Mouse (Mus musculus) limb, embryonic 13.5 days (tissue): ENCODE data around the gene Katna1. TPM values are rescaled to one million over a fixed set of nuclear protein-coding genes. Genes with fewer than 3 reads are reported as not detected.
A peak's percentile ranks its signal among the peaks of the same experiment; 100 is the strongest.

Experiments
- ATAC-seq: fragments of 200-750 bp; cut with Nextera tagmentation; 2 replicates; pipeline ENCODE4 v1.8.0; 2017; ENCODE audit warnings: low read depth, moderate number of reproducible peaks, moderate TSS enrichment; ENCODE audit not compliant: low FRiP score
- H3K27ac ChIP-seq: fragments of 300-500 bp; sonication (generic); 2 replicates; pipeline ENCODE4 v1.5.1; 2015; ENCODE audit warnings: inconsistent platforms, mild to moderate bottlenecking, moderate library complexity
- H3K27me3 ChIP-seq: fragments of 300-500 bp; sonication (generic); 2 replicates; pipeline ENCODE4 v1.6.1; 2015; ENCODE audit warnings: mild to moderate bottlenecking, inconsistent platforms
- H3K36me3 ChIP-seq: fragments of 300-500 bp; sonication (generic); 2 replicates; pipeline ENCODE4 v1.6.1; 2015; ENCODE audit warnings: inconsistent platforms, mild to moderate bottlenecking, moderate library complexity
- H3K4me1 ChIP-seq: fragments of 300-500 bp; sonication (generic); 2 replicates; pipeline ENCODE4 v1.6.1; 2015; ENCODE audit warnings: inconsistent platforms
- H3K4me2 ChIP-seq: fragments of 300-500 bp; sonication (generic); replicated peaks from 2 replicates; pipeline ENCODE4 v1.6.1; 2015; ENCODE audit warnings: inconsistent platforms, mild to moderate bottlenecking, moderate library complexity
- H3K4me3 ChIP-seq: fragments of 300-500 bp; sonication (generic); 2 replicates; pipeline ENCODE4 v1.5.1; 2015; ENCODE audit warnings: moderate library complexity, mild to moderate bottlenecking, inconsistent platforms
- H3K9ac ChIP-seq: fragments of 300-500 bp; sonication (generic); 2 replicates; pipeline ENCODE4 v1.6.1; 2015; ENCODE audit warnings: mild to moderate bottlenecking, inconsistent platforms
- H3K9me3 ChIP-seq: fragments of 300-500 bp; sonication (generic); 2 replicates; pipeline ENCODE4 v1.6.1; 2016; ENCODE audit warnings: inconsistent platforms
- WGBS: fragments of 180-500 bp; shearing (Covaris S2); methylation state at CpG from one replicate; pipeline ENCODE4 v1.1.7; 2015; 5-methylcytosine and 5-hydroxymethylcytosine counted together
- polyA plus RNA-seq: library from polyadenylated mRNA; unstranded; fragments of >200 nt; fragmentation: Nextera tagmentation; extraction: Ambion mirVana; gene quantifications from 2 replicates; pipeline ENCODE4 v1.2.1, GENCODE M21; 2015

The Katna1 gene
- 59.9 and 62.3 TPM in 2 replicates for polyA plus RNA-seq

GRCm38 (mm10) chr10:7725751-7726500 is at the start of gene Katna1:
Katna1 (plus strand) TSS chr10:7726000.
- Histone ChIP-seq H3K36me3 (no peaks in the 10 kb centered on the region), H3K4me2 (peak within 1 kb of the TSS; percentile 84), H3K9ac (peak within 1 kb of the TSS; percentile 86), H3K9me3 (no peaks in the 10 kb centered on the region), H3K27me3 (no peaks in the 10 kb centered on the region), H3K27ac (peak within 1 kb of the TSS; percentile 76; the same call in 1 of the 2 replicates), H3K4me1 (peaks cover 7% of the 10 kb centered on the region), H3K4me3 (peak within 1 kb of the TSS; percentile 81)
- 0% methylated on average over 44 of the region's 49 CpGs for WGBS
- peak; percentile 99 for ATAC-seq

DNA sequence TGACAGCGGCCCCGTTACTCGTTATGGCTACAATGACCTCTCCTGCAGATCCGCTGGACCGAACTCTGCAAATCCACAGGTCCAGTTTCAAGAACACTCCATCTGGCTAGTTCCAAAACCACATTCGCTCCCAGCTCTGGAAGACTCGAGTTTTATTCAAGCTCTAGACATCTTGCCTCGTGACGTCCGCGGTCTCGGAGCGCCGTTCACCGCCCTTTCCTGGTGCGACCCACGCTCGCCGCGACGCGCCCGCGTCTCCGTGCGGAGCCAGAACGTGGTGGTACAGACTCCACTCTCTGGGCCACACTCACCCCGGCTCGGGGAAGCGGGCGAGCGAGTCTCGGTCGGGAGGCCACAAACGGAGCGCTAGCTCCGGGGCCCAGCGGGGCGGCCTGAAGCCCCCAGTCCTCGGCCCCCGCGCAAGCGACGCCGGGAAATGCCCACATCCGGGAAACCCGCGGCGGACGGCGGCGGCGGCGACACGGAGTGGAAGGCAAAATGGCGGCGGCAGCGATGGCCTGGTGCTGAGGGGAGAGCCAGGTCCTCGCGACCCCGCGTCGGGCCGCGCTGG is 45.0 kb upstream of the Katna1 start, which contains the start of the genes Pcmt1 and Lats1:
Pcmt1 (minus strand) TSS at position 406 of the 571 bp plus-strand sequence.
Lats1 (plus strand) TSS at position 484 of the 571 bp plus-strand sequence.
- H3K27me3 ChIP-seq: no peaks in the 10 kb centered on the region
- peak within 1 kb of the TSS; percentile 98 for H3K9ac ChIP-seq
- under 1% methylated on average over 51 of the region's 65 CpGs for WGBS
- H3K4me3 ChIP-seq: peak within 1 kb of the TSS; percentile 97
- H3K36me3 ChIP-seq: peaks cover 36% of the 10 kb centered on the region
- H3K4me2 ChIP-seq: peak within 1 kb of the TSS; percentile 81
- peak; percentile 87 for ATAC-seq
- H3K27ac ChIP-seq: peak within 1 kb of the TSS; percentile 98
- peaks cover 36% of the 10 kb centered on the region for H3K4me1 ChIP-seq
- no peaks in the 10 kb centered on the region for H3K9me3 ChIP-seq

DNA sequence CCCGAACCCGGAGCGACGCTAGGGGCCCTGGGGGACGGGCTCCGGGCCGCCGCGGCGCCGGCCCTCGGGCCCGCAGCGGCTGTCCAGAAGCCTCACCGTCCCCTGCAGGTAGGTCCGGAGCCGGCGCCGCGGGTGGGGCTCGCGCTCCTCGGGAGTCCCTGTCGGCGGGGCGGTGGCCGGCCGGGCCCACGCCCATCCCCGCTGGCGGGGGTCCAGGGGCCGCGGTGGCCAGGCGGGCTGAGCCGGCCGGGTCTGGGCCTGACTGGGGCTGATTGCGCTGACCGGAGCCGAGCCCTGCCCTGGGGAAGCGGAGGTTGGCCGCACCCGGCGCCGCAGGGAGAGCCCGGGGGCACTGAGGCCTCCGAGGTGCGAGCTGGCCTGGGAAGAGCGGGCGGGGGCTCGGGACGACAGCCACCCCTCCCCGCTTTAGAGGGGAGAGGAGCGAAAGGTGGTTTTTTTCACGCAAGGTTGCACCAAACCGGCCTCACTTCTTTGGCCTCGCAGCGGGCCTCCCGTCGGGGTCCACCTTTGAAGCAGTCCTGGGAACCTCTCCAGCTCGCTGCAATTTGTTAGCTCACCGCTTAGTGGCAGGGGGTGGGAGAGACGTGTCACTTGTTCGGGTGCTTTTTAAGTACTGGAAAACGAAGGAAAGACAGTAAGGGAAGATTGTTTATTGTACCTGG is 44.3 kb upstream of the Katna1 start:
- H3K4me1 ChIP-seq: peaks cover 36% of the 10 kb centered on the region
- peak overlapping the region; percentile 98 for H3K9ac ChIP-seq
- whole genome bisulfite sequencing: under 1% methylated on average over 57 of the region's 64 CpGs
- peak overlapping the region; percentile 97 for H3K4me3 ChIP-seq
- no peaks in the 10 kb centered on the region for H3K27me3 ChIP-seq
- peak; percentile 84 for ATAC-seq
- H3K36me3 ChIP-seq: peaks cover 32% of the 10 kb centered on the region
- peak overlapping the region; percentile 81 for H3K4me2 ChIP-seq
- no peaks in the 10 kb centered on the region for H3K9me3 ChIP-seq
- peak overlapping the region; percentile 98 for H3K27ac ChIP-seq

DNA sequence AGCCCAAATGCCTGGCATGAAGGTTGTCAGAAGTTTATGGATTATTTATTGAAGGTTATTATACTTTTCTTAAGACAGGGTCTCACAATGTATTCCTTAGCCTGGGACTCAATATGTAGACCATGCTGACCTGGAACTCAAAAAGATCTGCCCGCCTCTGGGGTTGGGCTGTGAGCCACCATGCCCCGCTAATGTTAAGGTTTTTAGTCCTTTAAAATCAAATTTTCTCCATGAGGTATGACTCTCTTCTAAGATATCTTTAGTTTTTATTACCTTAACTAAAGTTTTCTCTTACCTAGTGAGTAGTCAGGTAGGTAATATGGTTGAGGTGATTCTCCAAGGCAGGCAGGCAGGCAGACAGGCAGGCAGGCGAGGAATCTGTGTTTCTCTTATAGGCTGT is 43.6 kb upstream of the Katna1 start:
- Histone ChIP-seq H3K9me3 (no peaks in the 10 kb centered on the region), H3K27ac (no peak overlapping the region)
- WGBS: 61% methylated on average over 3 of the region's 3 CpGs

GRCm38 (mm10) chr10:7686902-7687301 is 38.9 kb upstream of the Katna1 start:
- Histone ChIP-seq H3K9me3 (no peaks in the 10 kb centered on the region), H3K4me2 (no peak overlapping the region), H3K27ac (no peak overlapping the region), H3K4me1 (peaks cover 16% of the 10 kb centered on the region), H3K27me3 (no peaks in the 10 kb centered on the region), H3K9ac (no peak overlapping the region), H3K4me3 (no peak overlapping the region), H3K36me3 (peaks cover 18% of the 10 kb centered on the region)
- 93% methylated on average over 6 of the region's 6 CpGs for WGBS
- ATAC-seq: no peak

More for the DNA sequence above, 43.6 kb upstream of the Katna1 start:
- Histone ChIP-seq H3K9ac (peak overlapping the region; percentile 98), H3K27me3 (no peaks in the 10 kb centered on the region), H3K4me1 (peaks cover 36% of the 10 kb centered on the region), H3K36me3 (peaks cover 30% of the 10 kb centered on the region), H3K4me2 (peak overlapping the region; percentile 81), H3K4me3 (peak overlapping the region; percentile 97)
- ATAC-seq: no peak

DNA sequence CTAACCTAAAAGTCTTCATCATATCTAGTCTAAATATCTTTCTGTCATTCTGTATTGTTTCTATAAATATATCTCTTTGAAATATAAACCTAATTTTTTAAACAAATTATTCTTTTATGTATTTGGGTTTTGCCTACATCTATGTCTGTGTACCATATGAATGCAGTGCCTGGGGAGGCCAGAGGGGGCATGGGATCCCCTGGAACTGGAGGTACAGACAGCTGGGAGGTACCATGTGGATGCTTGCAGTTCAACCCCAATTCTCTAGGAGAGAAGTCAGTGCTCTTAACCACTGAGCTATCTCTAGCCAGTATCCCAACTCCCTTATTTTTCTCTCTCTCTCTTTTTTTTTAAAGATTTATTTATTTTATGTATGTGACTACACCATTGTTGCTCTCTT is 30.5 kb upstream of the Katna1 start:
- Histone ChIP-seq H3K9ac (no peak overlapping the region), H3K36me3 (peaks cover 83% of the 10 kb centered on the region), H3K4me1 (no peaks in the 10 kb centered on the region), H3K4me2 (no peak overlapping the region), H3K27ac (no peak overlapping the region), H3K9me3 (no peaks in the 10 kb centered on the region), H3K27me3 (no peaks in the 10 kb centered on the region), H3K4me3 (no peak overlapping the region)
- no peak for ATAC-seq

DNA sequence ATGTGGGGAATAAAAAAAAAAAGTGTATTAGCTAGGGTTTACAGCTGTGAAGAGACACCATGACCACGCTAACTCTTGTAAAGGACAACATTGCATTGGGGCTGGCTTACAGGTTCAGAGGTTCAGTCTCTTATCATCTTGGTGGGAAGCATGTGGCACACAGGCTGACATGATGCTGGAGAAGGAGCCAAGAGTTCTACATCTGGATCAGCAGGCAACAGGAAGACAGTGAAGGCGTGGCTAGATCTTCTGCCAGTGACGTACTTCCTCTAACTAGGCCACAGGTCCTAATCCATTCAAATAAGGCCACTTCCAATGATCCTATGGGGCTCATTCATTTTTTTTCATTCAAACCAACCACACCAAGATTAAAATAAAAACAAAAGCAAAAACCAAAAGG is 25.7 kb upstream of the Katna1 start:
- no peak overlapping the region for H3K4me3 ChIP-seq
- H3K9ac ChIP-seq: no peak overlapping the region
- peaks cover 89% of the 10 kb centered on the region for H3K36me3 ChIP-seq
- 88% methylated on average over 3 of the region's 3 CpGs for WGBS
- H3K9me3 ChIP-seq: no peaks in the 10 kb centered on the region
- no peak overlapping the region for H3K4me2 ChIP-seq
- H3K27me3 ChIP-seq: no peaks in the 10 kb centered on the region
- no peak overlapping the region for H3K27ac ChIP-seq
- H3K4me1 ChIP-seq: no peaks in the 10 kb centered on the region
- no peak for ATAC-seq

DNA sequence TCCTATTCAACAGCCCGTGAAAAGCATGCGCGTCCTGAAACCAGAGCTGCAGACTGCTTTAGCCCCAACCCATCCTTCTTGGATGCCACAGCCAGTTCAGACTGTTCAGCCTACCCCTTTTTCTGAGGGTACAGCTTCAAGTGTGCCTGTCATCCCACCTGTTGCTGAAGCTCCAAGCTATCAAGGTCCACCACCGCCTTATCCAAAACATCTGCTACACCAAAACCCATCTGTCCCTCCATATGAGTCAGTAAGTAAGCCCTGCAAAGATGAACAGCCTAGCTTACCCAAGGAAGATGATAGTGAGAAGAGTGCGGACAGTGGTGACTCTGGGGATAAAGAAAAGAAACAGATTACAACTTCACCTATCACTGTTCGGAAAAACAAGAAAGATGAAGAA is 23.2 kb upstream of the Katna1 start:
- Histone ChIP-seq H3K27me3 (no peaks in the 10 kb centered on the region), H3K9me3 (no peaks in the 10 kb centered on the region), H3K27ac (no peak overlapping the region), H3K9ac (no peak overlapping the region), H3K4me2 (no peak overlapping the region), H3K36me3 (peaks cover 87% of the 10 kb centered on the region), H3K4me1 (no peaks in the 10 kb centered on the region), H3K4me3 (no peak overlapping the region)
- WGBS: 94% methylated on average over 6 of the region's 6 CpGs
- no peak for ATAC-seq

DNA sequence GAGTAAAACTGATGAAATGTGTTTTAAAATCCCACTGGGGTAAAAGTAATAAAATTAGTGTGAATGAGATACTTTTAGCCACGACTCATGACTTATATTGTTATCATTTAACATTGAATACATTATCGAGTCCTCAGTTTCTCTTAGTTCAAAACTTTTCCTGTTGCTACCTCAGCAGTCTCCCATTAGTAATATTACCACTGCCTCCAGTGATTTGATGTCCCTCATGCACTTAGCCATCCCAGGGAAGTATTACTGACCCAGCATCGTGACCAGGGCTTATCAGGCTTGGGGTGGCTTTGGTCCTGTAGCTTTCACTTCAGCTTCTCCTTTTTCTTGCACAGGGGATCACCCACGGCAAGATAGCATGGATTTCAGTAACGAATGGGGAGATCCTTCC is 15.7 kb upstream of the Katna1 start:
- H3K9me3 ChIP-seq: no peaks in the 10 kb centered on the region
- 90% methylated on average over 5 of the region's 5 CpGs for WGBS
- H3K4me1 ChIP-seq: no peaks in the 10 kb centered on the region
- H3K9ac ChIP-seq: no peak overlapping the region
- H3K27ac ChIP-seq: no peak overlapping the region
- no peak overlapping the region for H3K4me2 ChIP-seq
- H3K4me3 ChIP-seq: no peak overlapping the region
- no peaks in the 10 kb centered on the region for H3K27me3 ChIP-seq
- ATAC-seq: no peak
- peaks cover 75% of the 10 kb centered on the region for H3K36me3 ChIP-seq

GRCm38 (mm10) chr10:7712506-7712905 is 13.3 kb upstream of the Katna1 start:
- H3K9ac ChIP-seq: no peak overlapping the region
- H3K4me1 ChIP-seq: no peaks in the 10 kb centered on the region
- no peak overlapping the region for H3K4me2 ChIP-seq
- H3K9me3 ChIP-seq: no peaks in the 10 kb centered on the region
- H3K27ac ChIP-seq: no peak overlapping the region
- H3K4me3 ChIP-seq: no peak overlapping the region
- WGBS: 94% methylated on average over 13 of the region's 13 CpGs
- H3K27me3 ChIP-seq: no peaks in the 10 kb centered on the region
- ATAC-seq: no peak
- peaks cover 64% of the 10 kb centered on the region for H3K36me3 ChIP-seq

GRCm38 (mm10) chr10:7715056-7715455 is 10.7 kb upstream of the Katna1 start:
- ATAC-seq: no peak
- Histone ChIP-seq H3K4me2 (no peak overlapping the region), H3K27ac (no peak overlapping the region), H3K36me3 (peaks cover 43% of the 10 kb centered on the region), H3K27me3 (no peaks in the 10 kb centered on the region), H3K4me3 (no peak overlapping the region), H3K9me3 (no peaks in the 10 kb centered on the region), H3K4me1 (no peaks in the 10 kb centered on the region), H3K9ac (no peak overlapping the region)
- WGBS: 68% methylated on average over 7 of the region's 7 CpGs

GRCm38 (mm10) chr10:7726501-7726812 is 657 bp downstream of the Katna1 start:
- peak overlapping the region; percentile 81 for H3K4me3 ChIP-seq
- H3K9me3 ChIP-seq: no peaks in the 10 kb centered on the region
- H3K4me1 ChIP-seq: peaks cover 7% of the 10 kb centered on the region
- no peaks in the 10 kb centered on the region for H3K27me3 ChIP-seq
- H3K36me3 ChIP-seq: no peaks in the 10 kb centered on the region
- peak overlapping the region; percentile 84 for H3K4me2 ChIP-seq
- ATAC-seq: no peak
- peak overlapping the region; percentile 76; the same call in 1 of the 2 replicates for H3K27ac ChIP-seq
- peak overlapping the region; percentile 86 for H3K9ac ChIP-seq
- 3% methylated on average over 8 of the region's 8 CpGs for WGBS
